Mouse (Mus musculus): ENCODE measurements around the gene Rtl1.

Gene Rtl1

DNA sequence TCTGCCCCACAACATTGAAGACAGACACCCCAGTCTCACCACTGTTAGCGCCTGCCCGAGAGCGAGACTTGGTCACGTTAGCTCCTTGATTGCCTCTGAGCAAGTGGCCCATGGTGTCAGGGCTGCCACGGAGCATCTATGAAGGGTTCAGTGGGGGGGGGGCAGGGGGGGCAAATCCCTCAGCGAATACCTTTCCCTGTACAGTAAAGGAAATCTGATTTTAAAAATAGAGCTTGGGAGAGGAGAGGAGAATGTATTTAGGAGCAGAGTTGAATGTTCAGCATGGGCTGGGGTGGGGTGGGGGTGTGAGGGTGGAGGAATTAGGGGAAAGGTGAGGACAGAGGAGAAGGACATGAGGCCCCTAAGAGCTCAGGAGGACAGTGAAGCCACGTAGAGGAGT lies at the start of gene Rtl1:
TSS of gene Rtl1 (minus strand) at position 101 of the 400 bp plus-strand sequence.
- DNase-seq, result no peak

DNA sequence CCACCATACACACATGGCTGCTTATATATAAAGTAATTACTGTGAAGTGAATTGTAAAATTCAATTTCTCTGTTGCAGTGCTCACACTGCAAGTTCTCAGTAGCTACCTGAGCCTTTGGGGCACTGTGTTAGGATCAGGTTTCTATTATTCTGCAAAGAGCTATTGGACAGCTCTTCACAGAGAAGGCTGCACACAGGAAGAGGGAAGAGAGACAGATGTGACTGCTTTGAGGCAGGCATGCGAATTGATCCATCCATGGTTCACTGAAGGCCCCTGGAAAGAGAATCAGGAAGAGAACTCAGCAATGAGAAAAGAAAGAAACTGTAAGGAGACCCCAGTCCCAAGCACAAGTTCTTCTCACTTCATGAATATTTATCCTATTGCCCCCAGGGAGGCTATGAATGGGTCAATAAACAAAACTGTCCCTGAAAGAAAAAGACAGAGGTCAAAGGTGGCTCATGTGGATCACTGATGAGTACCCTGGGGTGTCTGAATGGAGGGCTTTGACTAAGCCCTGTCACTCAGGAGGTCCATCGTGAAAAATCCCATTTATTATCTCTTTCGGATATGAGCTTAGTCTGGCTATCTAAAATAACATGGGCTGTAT lies 40.5 kb upstream of the Rtl1 start:
- no peak for DNase-seq

DNA sequence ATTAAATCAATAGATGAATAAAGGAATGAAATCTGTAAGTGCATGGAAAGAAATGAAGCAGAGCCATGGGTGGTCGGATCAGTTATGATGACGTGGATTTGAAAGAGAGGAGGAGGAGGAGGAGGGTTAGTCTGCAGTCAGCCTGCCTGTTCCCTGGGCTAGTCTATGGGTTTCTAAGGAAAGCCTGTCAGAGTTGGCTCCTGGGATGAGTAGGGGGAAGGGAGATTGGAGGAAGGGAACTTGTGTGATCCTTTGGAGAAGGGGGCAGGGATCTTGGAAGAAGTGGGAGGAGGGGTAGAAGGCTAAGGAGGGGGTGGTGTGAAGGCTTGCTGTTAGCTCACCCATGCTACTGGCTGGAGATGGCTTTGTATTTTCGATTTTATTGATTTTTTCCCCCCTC lies 31.9 kb upstream of the Rtl1 start:
- DNase-seq, result no peak

DNA sequence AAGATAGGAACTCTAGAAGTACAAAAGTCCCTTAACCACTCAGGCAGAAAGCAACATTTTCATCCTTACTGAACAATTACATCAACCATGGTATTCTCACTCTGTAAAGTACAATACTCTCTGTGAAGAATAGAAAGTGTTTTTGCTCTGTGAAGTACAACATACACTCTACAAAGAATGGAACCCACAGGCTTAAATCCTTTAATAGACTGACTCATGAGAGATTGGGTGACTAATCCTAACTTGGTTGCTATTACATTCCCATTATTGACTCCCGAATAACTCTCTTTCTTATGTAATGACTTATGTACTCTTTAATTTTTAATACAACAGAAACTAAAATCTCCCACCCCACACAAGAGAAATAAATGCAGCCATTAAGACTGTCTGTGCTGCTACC lies 28.8 kb upstream of the Rtl1 start:
- DNase-seq, result no peak

DNA sequence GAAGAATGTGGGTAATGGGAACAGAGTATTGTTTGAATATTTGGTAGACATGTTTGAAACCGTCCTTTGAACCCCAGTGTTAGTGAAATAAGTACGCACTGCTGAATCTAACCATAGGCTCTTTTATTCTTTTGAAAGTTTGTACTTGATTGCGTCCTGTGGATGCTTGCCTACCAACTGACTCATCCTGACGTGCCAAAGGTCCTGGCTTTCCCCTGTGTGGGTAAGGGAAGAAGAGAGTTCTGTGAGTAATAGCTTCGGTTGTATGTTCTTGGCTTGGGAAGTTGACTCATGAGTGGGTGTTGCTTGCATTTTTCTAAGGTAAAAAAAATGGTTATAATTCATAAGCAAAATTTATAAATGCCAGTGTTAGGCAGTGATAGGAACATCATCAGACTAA lies 26.8 kb upstream of the Rtl1 start:
- DNase-seq, result no peak

DNA sequence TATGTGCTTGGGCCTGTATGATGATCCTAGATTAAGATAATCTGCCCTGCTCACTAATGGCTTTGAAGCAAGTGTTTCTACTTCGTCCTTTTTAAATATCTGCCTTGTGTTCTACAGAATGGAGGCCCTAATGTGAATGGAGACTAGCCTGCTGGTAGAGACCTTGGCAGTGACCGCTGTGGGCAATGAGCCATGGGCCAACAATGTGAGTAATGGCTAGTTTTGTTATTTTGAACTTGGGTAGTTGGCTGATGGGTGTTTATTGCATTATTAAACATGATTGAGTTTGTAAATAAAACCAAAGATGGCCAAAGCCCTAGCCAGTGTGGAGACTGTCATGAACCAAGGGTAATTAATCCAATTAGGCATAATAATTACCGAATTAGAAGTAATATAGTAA lies 20.1 kb upstream of the Rtl1 start:
- DNase-seq, result no peak

DNA sequence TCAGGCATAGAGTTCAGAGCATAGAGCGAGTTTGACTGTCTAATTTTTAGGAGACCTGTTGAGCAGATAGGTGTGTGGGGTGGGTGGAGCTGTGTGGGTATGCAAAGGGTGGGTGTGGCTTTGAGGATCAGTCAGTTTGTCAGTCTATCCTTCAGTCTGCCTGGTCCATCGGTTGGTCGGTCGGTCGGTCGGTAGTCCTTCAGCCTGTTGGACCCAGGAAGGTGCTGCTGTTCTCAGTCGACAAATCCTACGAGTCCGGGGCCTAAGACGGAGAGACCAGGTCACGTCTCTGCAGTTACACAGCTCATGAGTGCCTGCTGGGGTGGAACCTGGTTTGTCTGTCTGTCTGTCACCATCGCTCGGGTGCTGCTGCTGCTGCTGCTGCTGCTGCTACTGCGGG lies 17.9 kb upstream of the Rtl1 start:
- DNase-seq, result no peak

DNA sequence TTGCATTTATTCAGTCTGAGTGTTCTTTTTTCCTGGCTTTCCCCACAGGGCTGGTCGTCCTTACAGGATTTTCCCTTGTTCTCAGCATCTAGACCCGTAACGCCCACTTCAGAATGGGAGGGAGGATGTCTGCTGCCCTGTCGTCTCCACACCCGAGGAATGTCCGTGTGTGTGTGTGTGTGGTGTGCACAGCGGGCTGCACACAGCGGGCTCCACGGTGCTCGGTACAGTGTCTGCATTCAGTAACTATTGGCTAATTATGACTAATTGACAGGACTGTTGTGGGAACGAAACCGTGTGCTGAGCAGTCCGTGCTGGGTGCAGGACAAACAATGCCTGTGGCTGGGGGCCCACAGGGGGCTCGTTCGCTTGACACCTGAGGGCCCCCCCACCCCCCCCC lies 17.0 kb upstream of the Rtl1 start:
- no peak for DNase-seq

DNA sequence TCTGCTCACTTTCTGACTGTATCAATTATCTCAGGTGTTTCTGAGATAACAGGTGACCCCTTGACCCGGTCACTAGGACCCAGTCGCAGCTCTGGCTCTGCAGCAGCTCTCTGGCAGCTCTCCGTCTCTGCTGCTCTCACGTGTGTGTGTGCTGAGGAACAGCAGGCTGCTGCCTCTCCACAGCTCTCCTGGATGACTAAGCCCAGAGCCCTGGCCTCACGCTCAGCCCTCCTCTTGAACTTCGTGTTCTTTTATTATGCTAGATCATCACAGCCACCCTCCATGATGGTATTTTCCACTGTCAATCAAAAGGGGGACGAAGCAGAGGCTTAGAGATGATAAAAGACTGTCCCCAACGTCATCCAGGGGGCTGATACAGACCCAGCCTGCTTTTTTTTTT lies 15.2 kb upstream of the Rtl1 start:
- no peak for DNase-seq

DNA sequence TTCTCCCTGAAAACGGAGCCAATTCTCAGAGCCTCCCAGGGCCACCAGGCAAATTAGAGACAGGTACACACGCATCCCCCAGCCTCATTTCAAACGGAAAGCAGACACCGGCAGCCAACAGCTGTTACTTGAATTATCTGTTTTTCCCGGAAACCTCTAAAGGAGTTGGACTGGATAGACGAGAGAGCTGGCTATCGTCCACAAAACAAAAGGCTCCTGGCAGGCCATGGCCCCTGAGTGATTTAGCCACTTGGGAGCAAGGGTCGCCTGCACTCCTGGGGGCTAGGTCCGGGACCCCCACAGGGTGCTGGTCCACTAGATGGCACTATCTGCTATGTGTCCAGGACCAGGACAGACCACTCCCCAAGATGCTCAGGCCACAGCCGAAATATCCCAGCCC lies 14.3 kb upstream of the Rtl1 start:
- DNase-seq, result no peak

DNA sequence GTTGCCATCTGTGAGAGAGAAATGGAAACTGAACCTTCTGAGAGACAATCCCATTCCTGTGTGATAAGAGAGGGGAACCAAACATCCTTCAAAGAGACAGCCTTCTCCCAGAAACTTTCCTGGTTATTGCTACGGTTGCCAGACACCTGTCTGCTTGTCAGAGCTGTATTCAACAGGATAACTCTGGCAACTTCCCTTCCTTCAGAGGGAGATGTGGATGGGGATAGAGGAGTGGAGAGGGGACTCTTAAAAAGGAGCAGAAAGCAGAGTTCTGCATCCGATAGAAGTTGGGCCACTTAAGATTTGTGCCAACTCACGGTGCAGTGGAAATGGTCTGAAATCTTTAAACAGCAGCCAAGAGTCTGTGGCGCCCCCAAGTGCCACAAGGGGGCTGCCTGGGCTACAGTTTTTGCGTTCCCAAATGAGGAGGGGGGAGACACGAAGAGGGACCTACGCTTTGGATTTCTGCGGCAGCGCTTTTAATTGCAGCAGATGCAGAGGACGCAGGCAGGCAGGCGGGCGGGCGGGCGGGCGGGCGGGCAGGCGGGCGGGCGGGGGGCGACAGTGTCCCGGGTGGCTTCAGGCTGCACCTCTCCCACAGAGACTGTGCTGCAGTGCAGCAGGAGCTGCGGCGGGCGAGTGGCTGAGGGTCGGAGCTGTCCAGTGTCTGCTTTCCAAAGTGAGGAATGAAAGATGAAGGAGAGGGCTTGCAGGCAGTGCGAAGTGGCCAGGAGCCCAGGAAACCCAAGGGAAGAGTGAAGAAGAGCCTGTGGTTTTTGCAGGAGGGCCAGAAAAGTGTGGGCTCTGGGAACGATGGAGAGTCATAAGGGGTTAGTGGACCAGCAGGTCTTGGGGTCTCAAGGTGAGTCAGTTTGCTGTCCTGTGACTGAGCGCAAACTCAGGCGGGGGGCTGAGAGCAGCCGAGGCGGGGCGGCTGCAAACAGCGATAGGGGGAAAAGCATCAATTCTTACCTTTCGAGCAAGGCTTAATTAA lies 12.6 kb upstream of the Rtl1 start:
- DNase-seq, result no peak

DNA sequence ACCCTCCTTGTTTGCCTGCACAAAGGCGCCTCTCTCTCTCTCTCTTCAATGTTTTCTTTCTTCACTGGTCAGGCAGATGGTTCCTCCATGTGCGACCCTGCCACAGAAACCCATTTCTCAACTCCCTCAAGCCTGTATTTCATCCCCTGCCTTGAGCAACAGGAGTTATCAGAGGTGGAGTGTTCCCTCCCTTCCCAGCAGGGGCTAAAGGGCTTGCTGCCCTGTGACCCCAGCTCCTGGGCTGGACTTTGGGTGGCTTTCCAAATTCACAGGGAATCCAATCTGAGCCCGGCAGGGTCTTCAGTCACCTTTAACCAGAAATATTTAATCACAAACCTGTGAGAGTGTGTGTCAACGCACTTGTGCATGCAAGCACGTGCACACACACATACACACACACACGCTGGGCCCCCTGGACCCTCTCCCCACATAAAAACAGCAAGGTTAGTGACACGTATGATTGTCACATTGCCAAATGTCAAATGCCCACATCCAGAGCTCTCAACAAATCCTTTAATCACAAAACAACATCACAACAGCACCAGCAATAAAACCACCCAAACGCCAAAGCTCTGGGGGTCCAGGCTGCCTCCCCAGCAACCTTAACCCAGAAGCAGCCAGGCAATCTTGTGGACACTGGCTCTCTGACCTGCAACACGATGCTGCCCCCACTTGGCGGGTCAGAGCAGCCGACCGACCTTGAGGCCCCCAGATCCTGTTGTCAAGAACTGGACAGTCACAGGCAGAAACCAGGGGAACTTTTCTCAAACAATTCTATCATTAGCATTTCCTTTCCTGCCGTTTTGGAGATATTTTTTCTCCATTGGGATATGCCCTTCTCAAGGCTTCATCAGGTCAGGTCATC lies 8.7 kb upstream of the Rtl1 start:
- no peak for DNase-seq

DNA sequence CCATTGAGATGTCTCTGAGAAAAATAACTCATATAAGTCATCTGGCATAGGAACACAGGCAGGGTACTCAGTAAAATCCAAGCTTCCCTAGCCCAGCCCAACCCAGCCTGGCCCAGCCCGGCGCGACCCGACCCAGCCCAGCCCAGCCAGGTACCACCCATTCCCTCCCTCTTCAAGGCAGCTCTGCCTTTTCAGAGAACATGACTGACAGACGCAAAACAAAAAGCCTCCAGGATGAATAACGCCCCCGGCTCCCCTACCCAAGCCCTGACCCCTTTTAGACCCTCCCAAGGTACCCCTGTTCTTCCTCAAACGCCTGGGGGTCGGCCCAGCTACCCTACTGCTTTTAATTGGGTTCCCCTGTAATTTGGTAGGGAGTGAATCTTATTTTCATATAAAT lies 7.8 kb upstream of the Rtl1 start:
- no peak for DNase-seq

DNA sequence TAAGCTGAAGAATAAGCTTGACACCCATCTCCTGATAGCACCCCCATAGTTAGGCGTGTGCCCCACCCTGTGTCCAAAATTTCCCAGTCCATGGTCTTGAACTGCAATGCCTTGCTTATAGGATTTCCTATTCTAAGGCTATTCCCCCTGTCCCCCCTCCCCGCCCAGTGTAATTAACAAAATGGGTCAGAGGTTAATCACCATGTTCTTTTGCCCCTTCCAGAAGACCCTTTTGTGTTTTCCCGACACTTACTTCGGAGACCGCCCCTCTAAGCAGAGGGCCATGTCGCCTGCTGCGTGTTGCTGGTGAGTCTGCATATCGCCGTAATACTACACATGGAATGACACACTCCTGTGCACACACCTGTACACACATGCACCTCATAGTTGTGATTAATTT lies 7.1 kb upstream of the Rtl1 start:
- DNase-seq, result no peak

DNA sequence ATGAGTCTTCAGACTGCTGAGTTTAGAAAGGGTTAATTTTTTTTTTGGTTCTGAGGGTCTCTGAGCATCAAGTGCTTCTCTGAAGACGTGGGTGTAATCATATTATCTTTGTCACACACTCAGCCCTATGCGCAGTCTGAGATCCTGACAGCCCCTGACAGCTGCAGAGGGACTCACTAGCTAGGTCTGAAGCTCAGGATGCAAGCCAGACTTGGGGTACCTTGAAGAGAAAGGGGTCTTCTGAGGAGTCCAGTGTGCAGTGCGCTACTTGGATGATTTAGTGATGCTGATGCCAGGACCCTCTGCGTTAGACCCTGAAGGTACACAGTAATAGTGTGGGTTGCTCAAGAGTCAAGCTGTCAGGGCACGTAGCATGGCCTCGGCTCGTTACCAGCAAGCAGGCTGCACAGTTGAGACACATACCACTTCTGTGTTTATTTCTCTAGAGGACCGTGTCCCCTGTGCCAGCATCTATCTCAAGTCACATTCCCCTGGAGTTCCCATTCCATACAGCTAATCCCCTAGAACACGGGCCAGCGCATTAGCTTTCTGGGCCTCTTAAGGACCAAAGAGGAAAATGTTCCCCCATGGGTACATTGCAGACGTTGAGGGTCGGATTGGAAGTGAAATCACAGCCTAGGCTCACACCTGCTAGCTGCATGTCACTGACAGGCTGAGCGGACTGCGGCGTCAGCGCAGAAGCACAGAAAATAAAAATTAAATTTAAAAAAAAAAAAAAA lies 5.0 kb upstream of the Rtl1 start:
- DNase-seq, result no peak

DNA sequence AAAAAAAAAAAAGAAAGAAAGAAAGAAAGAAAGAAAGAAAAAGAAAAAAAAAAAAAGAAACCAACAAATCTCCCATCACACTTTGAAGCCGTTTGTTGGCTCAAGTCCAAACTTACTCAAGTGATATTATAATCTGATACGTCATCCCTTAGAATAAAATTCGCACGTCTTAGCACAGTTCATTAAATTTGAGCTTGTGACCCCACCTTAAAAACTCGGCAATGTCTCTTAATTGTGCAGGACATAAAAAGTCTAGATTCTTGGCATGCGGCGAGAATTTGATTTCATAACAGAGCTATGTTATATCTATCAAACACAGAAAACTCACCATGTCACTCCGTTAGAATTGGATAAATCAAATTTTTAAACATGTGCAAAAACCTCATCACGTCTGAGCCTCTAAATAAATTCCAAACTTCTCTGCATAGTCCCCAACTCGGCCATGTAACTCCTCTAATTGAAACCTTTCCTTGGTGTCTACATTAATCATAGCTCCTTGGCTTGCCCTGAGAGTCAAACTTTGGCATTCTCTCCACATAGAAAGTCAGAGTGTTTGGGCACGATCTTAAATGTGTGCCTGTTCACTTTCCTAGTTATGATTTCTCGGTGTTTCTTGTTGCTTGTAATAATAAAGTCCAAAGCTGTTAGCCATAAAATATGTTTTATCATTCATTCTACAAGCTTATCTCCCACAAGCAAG lies 1.4 kb downstream of the Rtl1 start:
- no peak for DNase-seq

DNA sequence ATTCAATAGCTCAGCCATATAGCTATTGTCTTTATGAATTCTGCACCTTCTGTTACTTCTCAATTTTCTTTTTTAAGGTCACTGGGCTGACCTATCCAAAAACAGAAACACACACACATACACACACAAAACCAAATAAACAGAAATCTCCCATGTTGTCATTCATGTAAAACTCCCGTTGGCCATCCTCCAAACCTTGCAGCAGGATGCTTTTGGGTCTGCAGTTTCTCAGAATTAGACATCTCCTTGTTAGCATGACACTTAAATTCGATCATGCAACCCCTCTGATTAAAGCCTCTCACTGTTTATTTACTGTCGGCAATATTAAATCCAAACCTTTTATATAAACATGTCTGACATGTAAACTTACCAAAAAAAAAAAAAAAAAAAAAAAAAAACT lies 3.4 kb downstream of the Rtl1 start:
- DNase-seq, result no peak

DNA sequence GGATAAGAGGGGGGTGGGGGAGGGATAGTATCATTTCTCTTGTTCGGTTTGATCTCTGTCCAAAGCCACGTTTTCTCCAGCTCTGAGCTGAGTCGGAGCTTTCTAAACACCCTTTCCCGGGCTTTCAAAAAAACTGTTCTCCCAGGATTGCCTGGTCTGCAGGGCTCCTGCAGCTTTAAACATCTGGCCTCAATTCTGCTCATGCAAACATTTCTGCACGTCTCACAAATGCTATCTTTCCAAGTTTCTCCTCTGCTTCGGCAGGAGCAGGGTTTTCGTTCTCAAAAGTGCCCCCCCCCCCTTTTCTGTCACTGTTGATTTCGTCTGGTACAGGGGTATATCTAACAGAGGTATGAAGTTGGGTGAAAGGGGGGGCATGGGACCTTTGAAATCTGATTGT lies 3.9 kb downstream of the Rtl1 start:
- no peak for DNase-seq

DNA sequence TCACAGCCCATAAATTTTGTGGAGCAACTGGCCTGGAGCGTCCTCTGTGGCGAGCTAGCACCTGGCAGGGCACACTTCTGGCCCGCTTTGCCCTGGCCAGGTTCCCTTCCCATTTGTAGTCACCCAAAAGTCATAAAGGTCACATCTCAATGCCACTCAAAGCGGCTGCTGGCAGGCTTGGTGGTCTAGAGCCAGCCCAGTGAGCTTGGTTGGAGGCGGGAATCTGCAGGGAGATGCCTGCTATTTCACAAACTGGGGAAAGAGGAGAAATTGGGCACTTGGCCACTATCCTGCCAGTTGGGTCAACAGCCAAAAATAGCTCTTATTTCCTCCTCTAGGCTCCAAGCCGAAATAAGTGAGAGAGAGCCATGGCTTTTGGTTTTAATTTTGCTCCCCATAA lies 4.4 kb downstream of the Rtl1 start:
- peak; percentile 28 to 33 for DNase-seq

DNA sequence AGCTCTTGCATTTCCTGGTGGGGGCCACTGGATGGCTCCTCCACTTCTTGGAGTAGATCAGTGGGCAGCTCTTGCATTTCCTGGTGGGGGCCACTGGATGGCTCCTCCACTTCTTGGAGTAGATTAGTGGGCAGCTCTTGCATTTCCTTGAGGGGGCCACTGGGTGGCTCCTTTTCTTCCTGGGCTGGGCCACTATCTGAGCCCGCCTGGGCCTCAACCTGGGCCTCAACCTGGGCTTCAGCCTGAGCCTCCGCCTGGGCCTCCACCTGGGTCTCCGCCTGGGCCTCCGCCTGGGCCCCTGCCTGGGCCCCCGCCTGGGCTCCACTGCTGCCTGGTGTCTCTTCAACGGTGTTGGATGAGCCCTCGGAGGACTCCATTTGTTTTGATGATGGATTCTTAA lies 5.2 kb downstream of the Rtl1 start:
- no peak for DNase-seq

DNA sequence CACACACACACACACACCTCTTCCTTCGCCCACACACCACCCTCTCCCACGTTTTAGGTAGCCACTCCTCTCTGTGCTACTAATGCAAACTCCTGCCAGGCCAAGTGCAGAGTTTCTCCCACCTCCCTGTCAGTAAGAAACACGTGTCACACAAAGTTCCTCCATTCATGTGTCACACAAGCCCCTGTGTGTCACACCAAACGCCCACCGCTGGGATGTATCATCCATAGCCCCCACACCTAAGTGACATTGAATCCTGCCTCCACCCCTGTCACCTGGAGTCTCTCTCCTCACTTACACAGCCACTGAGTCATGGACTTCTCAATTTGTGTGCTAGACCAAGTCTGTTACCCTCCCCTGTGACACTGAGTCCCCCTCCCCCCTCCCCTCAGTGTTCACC lies 17.9 kb downstream of the Rtl1 start:
- no peak for DNase-seq

DNA sequence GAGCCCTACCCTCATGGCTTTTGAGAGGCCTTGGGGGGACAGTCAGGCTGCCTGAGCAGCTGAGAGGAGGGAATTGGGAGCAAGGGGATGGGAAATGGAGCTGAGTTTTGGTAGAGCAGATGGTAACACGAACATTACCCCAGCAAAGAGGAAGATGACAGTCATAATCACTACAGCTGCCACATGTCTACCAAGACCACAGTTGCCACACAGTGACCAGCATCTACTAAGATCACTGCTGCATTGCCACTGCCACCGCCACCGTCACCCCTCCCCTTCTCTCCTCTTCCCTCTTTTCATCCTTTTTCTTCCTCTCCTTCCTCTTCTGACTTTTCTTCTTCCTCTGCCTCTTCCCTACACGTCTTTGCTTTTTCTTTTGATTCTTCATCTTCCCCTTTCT lies 27.9 kb downstream of the Rtl1 start:
- no peak for DNase-seq
